Mouse (Mus musculus): ENCODE data around the gene Ccr3.

- TF ChIP-seq GATA1 (IDR thresholded peaks at IDR 0.05; ENCODE audit: low read length) (no peak), TAL1 (IDR thresholded peaks at IDR 0.05; ENCODE audit: low read length) (no peak)
These were observed 58.0 kb downstream of the Ccr3 start for GRCm38 (mm10) chr9:124079803-124080202.

Measured in erythroblast, embryonic 14.5 days (primary cell).